Mouse (Mus musculus) liver, embryonic 14.5 days (tissue): ENCODE results near the gene Itga5. TPM values are rescaled to one million over a fixed set of nuclear protein-coding genes. Genes with fewer than 3 reads are reported as not detected.

Source experiments
- ATAC-seq: fragments of 200-750 bp; cut with Nextera tagmentation; 2 replicates; pipeline ENCODE4 v1.8.0; 2017; ENCODE audit warnings: moderate number of reproducible peaks, mild to moderate bottlenecking, moderate library complexity; ENCODE audit not compliant: insufficient read depth
- DNase-seq, 3 experiments: peaks; one replicate each; pipeline ENCODE4 v3.0.0-alpha.2; 2012 to 2013; ENCODE audit warnings: low read depth in 3 of 3, low spot score in 3 of 3
- H3K27ac ChIP-seq: fragments of 300-500 bp; sonication (generic); 2 replicates; pipeline ENCODE4 v1.5.1; 2014; ENCODE audit warnings: moderate library complexity, mild to moderate bottlenecking, control low read depth, inconsistent platforms
- H3K27me3 ChIP-seq: fragments of 300-500 bp; sonication (generic); 2 replicates; pipeline ENCODE4 v1.6.1; 2014; ENCODE audit warnings: mild to moderate bottlenecking, low read length, moderate library complexity; ENCODE audit not compliant: control insufficient read depth, insufficient read depth
- H3K36me3 ChIP-seq: fragments of 300-500 bp; sonication (generic); replicated peaks from 2 replicates; pipeline ENCODE4 v1.6.1; 2014; ENCODE audit warnings: low read depth; ENCODE audit not compliant: control insufficient read depth, insufficient read depth
- H3K4me1 ChIP-seq, 2 experiments: fragments of 200-500 bp in 1 of 2; fragments of 300-500 bp in 1 of 2; sonication (generic) in 1 of 2; replicated peaks; 2 replicates each; pipeline ENCODE4 v1.6.1; 2012 to 2014; ENCODE audit warnings: antibody characterized with exemption in 1 of 2, inconsistent platforms in 1 of 2, low read length in 1 of 2; ENCODE audit not compliant: control insufficient read depth in 2 of 2, insufficient read depth in 2 of 2
- H3K4me2 ChIP-seq: fragments of 300-500 bp; sonication (generic); 2 replicates; pipeline ENCODE4 v1.6.1; 2014; ENCODE audit warnings: low read depth, mild to moderate bottlenecking, control low read depth, moderate library complexity
- H3K4me3 ChIP-seq, 2 experiments: fragments of 200-500 bp in 1 of 2; fragments of 300-500 bp in 1 of 2; sonication (generic) in 1 of 2; 2 replicates each; pipeline ENCODE4 v1.5.1; 2012 to 2014; ENCODE audit warnings: low read depth in 2 of 2, low read length in 2 of 2, mild to moderate bottlenecking in 2 of 2, control low read depth in 1 of 2, inconsistent platforms in 1 of 2, moderate library complexity in 1 of 2; ENCODE audit not compliant: insufficient read depth in 1 of 2
- H3K9ac ChIP-seq: fragments of 300-500 bp; sonication (generic); replicated peaks from 2 replicates; pipeline ENCODE4 v1.6.1; 2014; ENCODE audit warnings: mild to moderate bottlenecking, control low read depth, moderate library complexity
- H3K9me3 ChIP-seq: fragments of 300-500 bp; sonication (generic); 2 replicates; pipeline ENCODE4 v1.6.1; 2016; ENCODE audit warnings: low read length, mixed read lengths; ENCODE audit not compliant: control insufficient read depth
- CTCF ChIP-seq: IDR thresholded peaks from 2 replicates; pipeline ENCODE4 v1.5.1; 2016; ENCODE audit warnings: antibody characterized with exemption, low read depth, control low read depth
- EP300 ChIP-seq: IDR thresholded peaks from 2 replicates; pipeline ENCODE4 v1.6.1; 2016; ENCODE audit warnings: antibody characterized with exemption, low read depth
- WGBS: fragments of 180-500 bp; shearing (Covaris S2); extraction: QIAGEN DNeasy Blood & Tissue Kit; methylation state at CpG from one replicate; pipeline ENCODE4 v1.1.7; 2014; ENCODE audit not compliant: insufficient replicate concordance; 5-methylcytosine and 5-hydroxymethylcytosine counted together
- polyA plus RNA-seq, 2 experiments: library from polyadenylated mRNA; depleted of rRNA in 1 of 2; stranded (reverse) in 1 of 2; unstranded in 1 of 2; fragments of >200 nt; fragmentation: Nextera tagmentation in 1 of 2; extraction: Ambion mirVana in 1 of 2; gene quantifications; 2 replicates each; pipeline versions ENCODE4 v1.2.1 to v1.2.3; 2012 to 2014

Itga5 gene
- polyA plus RNA-seq, 2 experiments: 8.4 to 9.9 TPM

DNA sequence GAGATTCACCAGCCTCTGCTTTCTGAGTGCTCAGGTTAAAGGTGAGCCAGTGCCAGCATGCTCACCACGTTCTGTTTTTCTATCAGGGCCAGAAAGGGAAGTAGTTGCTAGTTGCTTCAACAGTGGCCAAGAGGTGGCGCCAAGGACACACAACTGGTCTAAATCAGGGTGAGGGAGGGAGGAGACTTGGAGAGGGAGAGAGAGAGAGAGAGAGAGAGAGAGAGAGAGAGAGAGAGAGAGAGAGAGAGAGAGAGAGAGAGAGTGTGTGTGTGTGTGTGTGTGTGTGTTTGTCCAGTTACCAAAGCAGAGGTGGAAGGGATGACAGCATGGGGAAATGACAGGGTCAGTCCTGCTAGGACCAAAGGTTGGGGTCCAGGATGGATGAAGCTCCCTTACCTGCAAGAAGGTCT is 19.3 kb downstream of the Itga5 start:
- H3K27me3 ChIP-seq: no peaks in the 10 kb centered on the region

DNA sequence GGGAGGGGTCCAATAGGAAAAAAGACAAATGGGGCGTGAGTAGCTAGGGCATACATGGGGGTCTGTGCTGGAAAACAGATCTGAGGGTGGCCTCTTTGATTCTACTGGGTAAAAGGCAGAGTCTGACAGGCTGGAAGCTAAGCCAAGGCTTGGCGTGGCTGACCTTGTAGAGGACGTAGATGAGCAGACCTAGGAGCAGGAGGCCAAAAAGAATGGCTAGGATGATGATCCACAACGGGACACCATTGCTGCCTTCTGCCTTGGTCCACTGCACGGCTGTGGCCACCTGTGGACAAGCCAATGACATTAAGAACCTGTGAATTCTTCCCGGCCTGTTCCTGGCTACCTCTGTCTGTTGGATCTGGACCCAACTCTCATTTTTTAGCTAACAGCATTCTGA is 20.8 kb downstream of the Itga5 start:
- peaks cover 0 to under 1% of the 10 kb centered on the region in 2 experiments; a peak in 1 of 4 replicates for H3K4me1 ChIP-seq
- ATAC-seq (no peak), DNase-seq (no peak)
- H3K4me2 ChIP-seq: no peak overlapping the region
- H3K9me3 ChIP-seq: no peaks in the 10 kb centered on the region
- H3K27ac ChIP-seq: no peak overlapping the region
- TF ChIP-seq CTCF (no peak), EP300 (no peak)
- WGBS: 68% methylated on average over 6 of the region's 6 CpGs
- H3K4me3 ChIP-seq: no peak overlapping the region
- H3K36me3 ChIP-seq: peaks cover 4% of the 10 kb centered on the region
- no peak overlapping the region for H3K9ac ChIP-seq
- no peaks in the 10 kb centered on the region for H3K27me3 ChIP-seq

More for the DNA sequence above, 19.3 kb downstream of the Itga5 start:
- 5% methylated on average over 2 of the region's 2 CpGs for WGBS
- Histone ChIP-seq H3K4me1 (no peaks in the 10 kb centered on the region), H3K27ac (no peak overlapping the region), H3K9me3 (no peaks in the 10 kb centered on the region), H3K4me2 (no peak overlapping the region), H3K9ac (no peak overlapping the region), H3K36me3 (peaks cover 11% of the 10 kb centered on the region), H3K4me3 (no peak overlapping the region)
- DNase-seq: no peak
- peak; percentile 71 for TF ChIP-seq CTCF
- no peak for TF ChIP-seq EP300
- peak; percentile 22; the same call in 1 of the 2 replicates for ATAC-seq

- Histone ChIP-seq H3K4me3 (no peak overlapping the region), H3K36me3 (peaks cover 4% of the 10 kb centered on the region), H3K9ac (no peak overlapping the region), H3K9me3 (no peaks in the 10 kb centered on the region), H3K4me1 (peaks cover 3 to 12% of the 10 kb centered on the region in 2 experiments; a peak in 3 of 4 replicates), H3K4me2 (no peak overlapping the region), H3K27me3 (no peaks in the 10 kb centered on the region), H3K27ac (no peak overlapping the region)
- TF ChIP-seq CTCF (no peak), EP300 (no peak)
- ATAC-seq (no peak), DNase-seq (no peak)
Observed at GRCm38 (mm10) chr15:103343556-103343955, 23.0 kb downstream of the Itga5 start.

DNA sequence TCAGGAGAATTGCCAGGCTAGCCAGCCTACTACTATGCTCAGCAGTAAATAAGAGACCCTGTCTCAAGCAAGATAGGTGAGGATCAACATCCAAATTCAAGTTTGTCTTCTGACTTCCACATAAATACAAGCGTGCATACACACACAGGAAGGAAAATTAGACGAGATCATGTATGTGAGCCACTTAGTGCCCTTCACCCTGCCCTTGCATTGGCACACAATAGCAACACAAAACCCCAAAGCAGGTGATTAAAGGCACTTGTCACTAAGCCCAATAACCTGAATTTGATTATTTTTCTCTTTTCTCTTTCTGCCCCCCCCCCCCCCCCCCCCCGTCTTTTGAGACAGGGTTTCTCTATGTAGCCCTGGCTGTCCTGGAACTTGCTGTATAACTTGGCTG is 23.6 kb downstream of the Itga5 start:
- peaks cover 4% of the 10 kb centered on the region for H3K36me3 ChIP-seq
- H3K4me1 ChIP-seq: peaks cover 3 to 17% of the 10 kb centered on the region in 2 experiments; a peak in 3 of 4 replicates
- no peaks in the 10 kb centered on the region for H3K9me3 ChIP-seq
- TF ChIP-seq CTCF: no peak
- TF ChIP-seq EP300: no peak
- 66% methylated on average over 2 of the region's 3 CpGs for WGBS
- H3K9ac ChIP-seq: no peak overlapping the region
- H3K27me3 ChIP-seq: no peaks in the 10 kb centered on the region; the same call in 1 of the 2 replicates
- no peak overlapping the region for H3K4me3 ChIP-seq
- DNase-seq (no peak), ATAC-seq (no peak)
- no peak overlapping the region for H3K27ac ChIP-seq
- H3K4me2 ChIP-seq: no peak overlapping the region

DNA sequence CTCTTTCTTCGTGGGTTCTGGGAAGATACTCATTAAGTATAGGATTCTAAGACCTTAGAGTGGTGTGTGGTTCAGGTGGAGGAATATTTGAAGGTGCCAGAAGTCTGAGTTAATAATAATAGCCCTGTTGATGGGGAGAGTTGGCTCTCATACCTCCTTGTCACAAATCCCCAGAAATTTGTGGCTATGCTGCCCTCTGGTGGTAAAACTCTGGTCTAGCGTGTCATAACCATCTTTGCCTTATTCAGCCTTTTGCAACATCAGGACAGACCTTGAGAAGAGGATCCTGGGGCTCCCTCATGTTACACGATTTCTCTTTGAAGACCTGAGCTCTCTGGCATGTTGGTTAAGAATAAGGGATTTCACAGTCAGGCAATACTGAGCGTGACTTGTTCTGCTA is 24.1 kb downstream of the Itga5 start:
- H3K4me1 ChIP-seq: peaks cover 3 to 23% of the 10 kb centered on the region in 2 experiments
- no peak overlapping the region for H3K4me3 ChIP-seq
- H3K9ac ChIP-seq: no peak overlapping the region
- TF ChIP-seq EP300 (no peak), CTCF (peak; percentile 81)
- DNase-seq (peak; percentile 56 to 68 (median 56)), ATAC-seq (no peak)
- 16% methylated on average over 4 of the region's 4 CpGs for WGBS
- H3K27me3 ChIP-seq: no peaks in the 10 kb centered on the region; the same call in 1 of the 2 replicates
- no peak overlapping the region for H3K27ac ChIP-seq
- H3K36me3 ChIP-seq: peaks cover 4% of the 10 kb centered on the region; the same call in 1 of the 2 replicates
- H3K4me2 ChIP-seq: no peak overlapping the region
- no peaks in the 10 kb centered on the region for H3K9me3 ChIP-seq
